In the genomic region with DNA sequence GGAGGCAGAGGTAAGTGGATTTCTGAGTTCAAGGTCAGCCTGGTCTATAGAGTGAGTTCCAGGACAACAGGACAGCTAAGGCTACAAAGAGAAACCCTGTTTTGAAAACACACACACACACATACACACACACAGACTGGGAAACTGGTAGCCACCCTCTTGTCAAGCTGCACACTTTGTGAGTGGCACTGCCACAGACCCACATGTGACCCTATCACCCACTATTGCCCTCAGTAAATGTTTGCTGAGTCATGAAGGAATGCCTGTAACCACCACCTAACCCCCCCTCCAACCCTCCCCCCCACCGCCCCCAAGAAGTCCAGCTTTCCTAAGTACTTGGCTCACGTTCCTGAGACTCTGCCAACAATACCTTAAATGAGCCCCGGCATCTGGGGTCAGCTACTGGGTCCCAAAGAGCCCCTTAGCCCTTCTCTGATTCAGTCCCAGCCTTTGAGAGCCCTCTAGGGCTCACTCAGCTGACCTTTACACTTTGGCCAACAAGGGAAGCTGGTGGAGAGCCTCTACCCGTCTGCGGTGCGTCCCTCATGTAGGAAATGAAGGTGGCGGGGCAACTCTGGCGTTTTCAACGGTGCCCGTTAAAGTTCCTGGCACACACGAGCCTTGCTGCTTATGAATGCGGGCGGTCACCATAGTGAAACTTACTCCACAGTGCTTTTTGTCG, we compare ENCODE assay signal across 11 mouse cellular contexts. TPM values are rescaled to one million over a fixed set of nuclear protein-coding genes. Genes with fewer than 3 reads are reported as not detected.
DNase-seq lines count a peak whose midpoint lies in the region; ATAC-seq lines count a peak whose summit lies in the region.
"Had no signal": no experiment of that assay in that cellular context is flagged by ENCODE, and none has a peak within 500 bp of the region (broad histone marks: within the 10 kb centered on the region; RNA-seq: fewer than 3 reads in every experiment).

No protein-coding gene starts in this region.

- H3K4me1 ChIP-seq in forebrain, embryonic 14.5 days (ENCODE audit: control insufficient read depth, insufficient read depth, low read length) = peaks cover 4% of the 10 kb centered on the region; the same call in 1 of the 2 replicates
- peaks cover 11% of the 10 kb centered on the region for H3K4me1 ChIP-seq in forebrain, embryonic 12.5 days

- no peak overlapping the region for H3K4me3 ChIP-seq in forebrain, embryonic 14.5 days (ENCODE audit: low read depth, low read length)
- H3K4me3 ChIP-seq in forebrain, embryonic 12.5 days (replicated peaks) = no peak overlapping the region
- H3K4me3 ChIP-seq: embryonic facial prominence, embryonic 15.5 days had no signal

- H3K27me3 ChIP-seq in forebrain, embryonic 14.5 days (replicated peaks; ENCODE audit: control insufficient read depth, insufficient read depth, low read length) = no peaks in the 10 kb centered on the region
- H3K27me3 ChIP-seq in forebrain, embryonic 12.5 days = peaks cover 13% of the 10 kb centered on the region
- H3K27me3 ChIP-seq: embryonic facial prominence, embryonic 15.5 days had no signal

- ATAC-seq in forebrain, embryonic 14.5 days = no peak
- ATAC-seq in forebrain, embryonic 12.5 days (ENCODE audit: low FRiP score) = no peak

- intact Hi-C loops in heart, postnatal 14 days (cut with DNase I) = loop anchor here (2.0 kb wide), 1 partner anchor 20 kb away; the partner anchor contains the start of gene Tob2

- no peak overlapping the region for H3K4me2 ChIP-seq in forebrain, embryonic 14.5 days (ENCODE audit: low read length)
- no peak overlapping the region for H3K4me2 ChIP-seq in forebrain, embryonic 12.5 days
- H3K4me2 ChIP-seq: embryonic facial prominence, embryonic 15.5 days had no signal

- no peak overlapping the region for H3K9ac ChIP-seq in forebrain, embryonic 14.5 days (ENCODE audit: low read length)
- no peak overlapping the region for H3K9ac ChIP-seq in forebrain, embryonic 12.5 days
- H3K9ac ChIP-seq: embryonic facial prominence, embryonic 15.5 days had no signal

- H3K27ac ChIP-seq in forebrain, embryonic 14.5 days (ENCODE audit: low read depth, low read length) = no peak overlapping the region
- no peak overlapping the region for H3K27ac ChIP-seq in forebrain, embryonic 12.5 days
- H3K27ac ChIP-seq: embryonic facial prominence, embryonic 15.5 days; macrophage had no signal

- H3K9me3 ChIP-seq in forebrain, embryonic 14.5 days (replicated peaks; ENCODE audit: control insufficient read depth, low read length) = no peaks in the 10 kb centered on the region
- no peaks in the 10 kb centered on the region for H3K9me3 ChIP-seq in forebrain, embryonic 12.5 days
- H3K9me3 ChIP-seq: embryonic facial prominence, embryonic 15.5 days had no signal

- DNase-seq in forebrain, embryonic 14.5 days (ENCODE audit: low spot score) = peak; percentile 19
- DNase-seq in kidney, adult 9 months = peak; percentile 72
- DNase-seq in kidney, postnatal 4 days = no peak
- peak; percentile 30 to 62 for DNase-seq in heart, postnatal 14 days
- peak; percentile 77 for DNase-seq in lung, postnatal 36 days
- no peak for DNase-seq in embryo, embryonic 11 days
- no peak for DNase-seq in embryo, embryonic 10.5 days (ENCODE audit: low spot score)
- DNase-seq: gastrocnemius, postnatal 10 days had no signal

- H3K36me3 ChIP-seq in forebrain, embryonic 14.5 days (ENCODE audit: control insufficient read depth, insufficient read depth, low read length) = no peaks in the 10 kb centered on the region
- H3K36me3 ChIP-seq in forebrain, embryonic 12.5 days (replicated peaks) = no peaks in the 10 kb centered on the region
- H3K36me3 ChIP-seq: embryonic facial prominence, embryonic 15.5 days had no signal

- WGBS in forebrain, embryonic 14.5 days = 50% methylated on average over 14 of the region's 14 CpGs
- WGBS in forebrain, embryonic 12.5 days = 75% methylated on average over 14 of the region's 14 CpGs

RNA-seq across cellular contexts. Expression of gene Tob2, which starts 19.9 kb away (rescaled TPM):
- 11.1 and 17.0 TPM in 2 replicates for polyA plus RNA-seq in forebrain, embryonic 14.5 days (2014; fragmentation: Nextera tagmentation; extraction: Ambion mirVana)
- polyA plus RNA-seq in forebrain, embryonic 12.5 days (2016; fragmentation: Nextera tagmentation; extraction: Ambion mirVana) = 24.4 and 24.8 TPM in 2 replicates
- 100 to 1,000 TPM; 119 to 131 TPM for total RNA-seq in heart, postnatal 14 days (2021)

RNA-seq across cellular contexts. Expression of gene Phf5a, which starts 33.0 kb away (rescaled TPM):
- 153 and 202 TPM in 2 replicates for polyA plus RNA-seq in forebrain, embryonic 14.5 days (2014; fragmentation: Nextera tagmentation; extraction: Ambion mirVana)
- polyA plus RNA-seq in forebrain, embryonic 12.5 days (2016; fragmentation: Nextera tagmentation; extraction: Ambion mirVana) = 138 and 140 TPM in 2 replicates
- total RNA-seq in heart, postnatal 14 days (2021) = 10 to 100 TPM; 41.4 to 44.2 TPM

RNA-seq across cellular contexts. Expression of gene Aco2, which starts 33.4 kb away (rescaled TPM):
- polyA plus RNA-seq in forebrain, embryonic 14.5 days (2014; fragmentation: Nextera tagmentation; extraction: Ambion mirVana) = 204 and 231 TPM in 2 replicates
- polyA plus RNA-seq in forebrain, embryonic 12.5 days (2016; fragmentation: Nextera tagmentation; extraction: Ambion mirVana) = 184 and 185 TPM in 2 replicates
- 1,000 to 10,000 TPM; 2,092 to 2,100 TPM for total RNA-seq in heart, postnatal 14 days (2021)

RNA-seq across cellular contexts. Expression of gene Tef, which starts 36.5 kb away (rescaled TPM):
- 15.1 and 18.1 TPM in 2 replicates for polyA plus RNA-seq in forebrain, embryonic 14.5 days (2014; fragmentation: Nextera tagmentation; extraction: Ambion mirVana)
- 25.8 and 27.2 TPM in 2 replicates for polyA plus RNA-seq in forebrain, embryonic 12.5 days (2016; fragmentation: Nextera tagmentation; extraction: Ambion mirVana)
- 10 to 100 TPM; 69.3 to 93.0 TPM for total RNA-seq in heart, postnatal 14 days (2021)

Comparison
In these comparisons a context has a peak if more than half of its experiments do, and no peak if none do; other contexts are left out.
1. DNase-seq: peak in forebrain, embryonic 14.5 days (single experiment), kidney, adult 9 months (single experiment), heart, postnatal 14 days (2 of 2) and lung, postnatal 36 days (single experiment); none in kidney, postnatal 4 days (0 of 2), embryo, embryonic 11 days (single experiment) and embryo, embryonic 10.5 days (single experiment).